Comparison of ENCODE assay signal across 17 mouse cellular contexts in the genomic region with DNA sequence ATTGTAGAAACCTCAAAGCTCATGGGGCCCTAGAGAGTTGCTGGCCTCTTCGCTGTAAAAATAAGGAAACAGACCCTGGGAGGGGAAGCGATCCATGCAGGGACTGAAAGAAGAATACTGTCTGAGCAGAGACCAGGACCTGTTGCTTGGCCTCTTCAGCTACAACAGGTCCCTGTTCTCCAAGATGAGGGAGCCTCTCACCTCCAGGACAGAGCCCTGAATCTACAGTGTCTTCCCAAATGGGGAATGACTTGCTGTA.
A peak's percentile ranks its signal among the peaks of the same experiment; 100 is the strongest.
DNase-seq lines count a peak whose midpoint lies in the region; ATAC-seq and TF ChIP-seq lines count a peak whose summit lies in the region.
"Had no signal": no experiment of that assay in that cellular context is flagged by ENCODE, and none has a peak within 500 bp of the region (broad histone marks: within the 10 kb centered on the region; RNA-seq: fewer than 3 reads in every experiment).

No protein-coding gene starts in this region.

- no peak for TF ChIP-seq CTCF in heart, adult 2 months (IDR thresholded peaks at IDR 0.05)
- TF ChIP-seq CTCF in kidney, postnatal 0 days (IDR thresholded peaks at IDR 0.05; ENCODE audit: low read depth), result no peak
- TF ChIP-seq CTCF in hindbrain, postnatal 0 days (IDR thresholded peaks at IDR 0.05; ENCODE audit: low read depth), result no peak

- H3K27me3 ChIP-seq in heart, adult 2 months (ENCODE audit: control insufficient read depth, insufficient read depth, low read length), result no peaks in the 10 kb centered on the region
- no peaks in the 10 kb centered on the region for H3K27me3 ChIP-seq in kidney, postnatal 0 days (ENCODE audit: insufficient read depth, low read length)
- H3K27me3 ChIP-seq in kidney, embryonic 14.5 days (ENCODE audit: control insufficient read depth, insufficient read depth, low read length), result peaks cover 4% of the 10 kb centered on the region; the same call in 1 of the 2 replicates
- H3K27me3 ChIP-seq in limb, embryonic 14.5 days (ENCODE audit: control insufficient read depth, insufficient read depth, low read length), result 0 out of 2 replicates have a peak, but pooled peaks cover 3% of the 10 kb centered on the region
- peaks cover 13% of the 10 kb centered on the region; the same call in 1 of the 2 replicates for H3K27me3 ChIP-seq in hindbrain, postnatal 0 days (ENCODE audit: insufficient read depth, low read length)

- no peaks in the 10 kb centered on the region for H3K9me3 ChIP-seq in kidney, postnatal 0 days (replicated peaks; ENCODE audit: low read length)
- no peaks in the 10 kb centered on the region for H3K9me3 ChIP-seq in kidney, embryonic 14.5 days (ENCODE audit: control insufficient read depth, low read length)
- H3K9me3 ChIP-seq in limb, embryonic 14.5 days (ENCODE audit: control insufficient read depth, low read length), result no peaks in the 10 kb centered on the region
- no peaks in the 10 kb centered on the region for H3K9me3 ChIP-seq in hindbrain, postnatal 0 days (ENCODE audit: low read length)
- H3K9me3 ChIP-seq: hindbrain, embryonic 15.5 days; megakaryocyte, embryonic 14.5 days had no signal

- DNase-seq in heart, adult 2 months, result peak in 1 of 2 experiments; percentile 23
- no peak for DNase-seq in heart, adult 18-20 months
- DNase-seq in kidney, postnatal 0 days (ENCODE audit: low spot score), result no peak
- DNase-seq in limb, embryonic 14.5 days (ENCODE audit: low spot score), result peak; percentile 3
- no peak for DNase-seq in hindbrain, postnatal 0 days (ENCODE audit: low spot score)
- no peak for DNase-seq in testis, postnatal 10 days (ENCODE audit: low spot score)
- DNase-seq: B cell, adult 2 months; kidney, adult 18-20 months; layer of hippocampus, adult 9-11 months; spleen, adult 18-20 months; thymus, postnatal 36 days had no signal

- no peak overlapping the region for H3K4me2 ChIP-seq in kidney, postnatal 0 days (ENCODE audit: low read length)
- no peak overlapping the region for H3K4me2 ChIP-seq in kidney, embryonic 14.5 days (replicated peaks; ENCODE audit: low read depth, low read length)
- H3K4me2 ChIP-seq in limb, embryonic 14.5 days (replicated peaks; ENCODE audit: low read depth, low read length, severe bottlenecking), result no peak overlapping the region
- no peak overlapping the region for H3K4me2 ChIP-seq in hindbrain, postnatal 0 days (ENCODE audit: low read depth, low read length)
- H3K4me2 ChIP-seq: hindbrain, embryonic 15.5 days had no signal

- no peak overlapping the region for H3K4me3 ChIP-seq in heart, adult 2 months
- no peak overlapping the region for H3K4me3 ChIP-seq in kidney, postnatal 0 days (replicated peaks; ENCODE audit: low read depth, low read length)
- no peak overlapping the region for H3K4me3 ChIP-seq in kidney, embryonic 14.5 days (ENCODE audit: low read length)
- H3K4me3 ChIP-seq in brown adipose tissue, adult 24 weeks (ENCODE audit: insufficient read depth, low read depth, low read length), result no peak overlapping the region
- no peak overlapping the region for H3K4me3 ChIP-seq in limb, embryonic 14.5 days (replicated peaks; ENCODE audit: low read length)
- H3K4me3 ChIP-seq in hindbrain, postnatal 0 days (ENCODE audit: low read length), result no peak overlapping the region
- H3K4me3 ChIP-seq: hindbrain, embryonic 15.5 days; megakaryocyte, embryonic 14.5 days had no signal

- WGBS in heart, adult 2 months, result 40% methylated on average over 2 of the region's 2 CpGs
- 51% methylated on average over 2 of the region's 2 CpGs for WGBS in kidney, postnatal 0 days
- WGBS in kidney, embryonic 14.5 days, result 46% methylated on average over 2 of the region's 2 CpGs
- 34% methylated on average over 2 of the region's 2 CpGs for WGBS in limb, embryonic 14.5 days
- 62% methylated on average over 2 of the region's 2 CpGs for WGBS in hindbrain, postnatal 0 days

- TF ChIP-seq EP300 in heart, adult 2 months (IDR thresholded peaks at IDR 0.05; ENCODE audit: insufficient read depth, low read depth, low read length), result no peak

- peaks cover 4% of the 10 kb centered on the region for H3K4me1 ChIP-seq in heart, adult 2 months (ENCODE audit: control insufficient read depth, insufficient read depth, low read length)
- H3K4me1 ChIP-seq in kidney, postnatal 0 days (replicated peaks; ENCODE audit: insufficient read depth, low read length), result no peaks in the 10 kb centered on the region
- no peaks in the 10 kb centered on the region for H3K4me1 ChIP-seq in kidney, embryonic 14.5 days (ENCODE audit: control insufficient read depth, insufficient read depth, low read length)
- peaks cover 7% of the 10 kb centered on the region for H3K4me1 ChIP-seq in brown adipose tissue, adult 24 weeks (ENCODE audit: control insufficient read depth, insufficient read depth, insufficient read length, low read length)
- peaks cover 11% of the 10 kb centered on the region for H3K4me1 ChIP-seq in limb, embryonic 14.5 days (ENCODE audit: control insufficient read depth, insufficient read depth, low read length)
- no peaks in the 10 kb centered on the region for H3K4me1 ChIP-seq in hindbrain, postnatal 0 days (ENCODE audit: insufficient read depth, low read length)

- H3K9ac ChIP-seq in heart, adult 2 months (ENCODE audit: low read depth, low read length), result no peak overlapping the region
- no peak overlapping the region for H3K9ac ChIP-seq in kidney, postnatal 0 days (ENCODE audit: low read depth, low read length)
- H3K9ac ChIP-seq in kidney, embryonic 14.5 days (ENCODE audit: low read depth, low read length), result no peak overlapping the region
- H3K9ac ChIP-seq in limb, embryonic 14.5 days (ENCODE audit: low read depth, low read length, severe bottlenecking), result no peak overlapping the region
- H3K9ac ChIP-seq in hindbrain, postnatal 0 days (replicated peaks; ENCODE audit: low read length), result no peak overlapping the region
- H3K9ac ChIP-seq: hindbrain, embryonic 15.5 days; liver, postnatal 0 days had no signal

- H3K79me2 ChIP-seq in heart, adult 2 months (replicated peaks; ENCODE audit: control insufficient read depth, insufficient read depth, low read length), result no peaks in the 10 kb centered on the region

- H3K27ac ChIP-seq in heart, adult 2 months, result peak overlapping the region; percentile 53
- H3K27ac ChIP-seq in kidney, postnatal 0 days, result peak overlapping the region; percentile 36; the same call in 1 of the 2 replicates
- no peak overlapping the region for H3K27ac ChIP-seq in kidney, embryonic 14.5 days (ENCODE audit: low read depth, low read length)
- peak overlapping the region; percentile 2 for H3K27ac ChIP-seq in brown adipose tissue, adult 24 weeks (replicated peaks; ENCODE audit: low read depth, low read length)
- H3K27ac ChIP-seq in limb, embryonic 14.5 days (replicated peaks; ENCODE audit: low read depth, low read length), result peak overlapping the region; percentile 72
- H3K27ac ChIP-seq in hindbrain, postnatal 0 days, result no peak overlapping the region
- H3K27ac ChIP-seq: hindbrain, embryonic 15.5 days had no signal

- intact Hi-C loops in heart, adult 2 months (cut with DNase I), result no loop called here

- no peak for TF ChIP-seq POLR2A in heart, adult 2 months (IDR thresholded peaks at IDR 0.05; ENCODE audit: insufficient read depth, low read depth, low read length)
- no peak for TF ChIP-seq POLR2A in limb, embryonic 14.5 days (IDR thresholded peaks at IDR 0.05; ENCODE audit: borderline replicate concordance, extremely low read depth, insufficient read depth, insufficient read length)

- no peak for ATAC-seq in kidney, postnatal 0 days (replicated peaks; ENCODE audit: low FRiP score, low read depth)
- ATAC-seq in kidney, embryonic 14.5 days (ENCODE audit: low FRiP score, low TSS enrichment), result no peak
- ATAC-seq in limb, embryonic 14.5 days (ENCODE audit: low FRiP score, low read depth), result no peak
- no peak for ATAC-seq in hindbrain, postnatal 0 days
- ATAC-seq: forebrain, embryonic 16.5 days had no signal

- no peaks in the 10 kb centered on the region for H3K36me3 ChIP-seq in heart, adult 2 months (ENCODE audit: control insufficient read depth, insufficient read depth, low read length)
- no peaks in the 10 kb centered on the region for H3K36me3 ChIP-seq in kidney, postnatal 0 days (ENCODE audit: insufficient read depth, low read length)
- H3K36me3 ChIP-seq in kidney, embryonic 14.5 days (ENCODE audit: control insufficient read depth, insufficient read depth, low read length), result no peaks in the 10 kb centered on the region
- H3K36me3 ChIP-seq in limb, embryonic 14.5 days (ENCODE audit: control insufficient read depth, insufficient read depth, low read length), result no peaks in the 10 kb centered on the region
- H3K36me3 ChIP-seq in hindbrain, postnatal 0 days (ENCODE audit: insufficient read depth, low read length), result no peaks in the 10 kb centered on the region
- H3K36me3 ChIP-seq: hindbrain, embryonic 15.5 days had no signal

Comparison
In these comparisons a context has a peak if more than half of its experiments do, and no peak if none do; other contexts are left out.
1. H3K27ac ChIP-seq: peak in heart, adult 2 months (single experiment), kidney, postnatal 0 days (single experiment), brown adipose tissue, adult 24 weeks (single experiment) and limb, embryonic 14.5 days (single experiment); none in kidney, embryonic 14.5 days (single experiment) and hindbrain, postnatal 0 days (single experiment).